Mouse (Mus musculus) kidney, adult 2 months (tissue): ENCODE results near the gene Mat1a.

Experiments used
- CTCF ChIP-seq: fragments of 200-500 bp; conservative IDR thresholded peaks from 2 replicates; pipeline ENCODE4 v1.5.1; 2011; ENCODE audit warnings: low read depth, mild to moderate bottlenecking, control low read depth, low read length, moderate library complexity, mixed read lengths; ENCODE audit not compliant: insufficient read depth, insufficient read length
- POLR2A ChIP-seq: fragments of 200-500 bp; IDR thresholded peaks from one replicate; pipeline ENCODE4 v1.6.1; 2011; ENCODE audit warnings: low read depth, low read length, control low read depth

DNA sequence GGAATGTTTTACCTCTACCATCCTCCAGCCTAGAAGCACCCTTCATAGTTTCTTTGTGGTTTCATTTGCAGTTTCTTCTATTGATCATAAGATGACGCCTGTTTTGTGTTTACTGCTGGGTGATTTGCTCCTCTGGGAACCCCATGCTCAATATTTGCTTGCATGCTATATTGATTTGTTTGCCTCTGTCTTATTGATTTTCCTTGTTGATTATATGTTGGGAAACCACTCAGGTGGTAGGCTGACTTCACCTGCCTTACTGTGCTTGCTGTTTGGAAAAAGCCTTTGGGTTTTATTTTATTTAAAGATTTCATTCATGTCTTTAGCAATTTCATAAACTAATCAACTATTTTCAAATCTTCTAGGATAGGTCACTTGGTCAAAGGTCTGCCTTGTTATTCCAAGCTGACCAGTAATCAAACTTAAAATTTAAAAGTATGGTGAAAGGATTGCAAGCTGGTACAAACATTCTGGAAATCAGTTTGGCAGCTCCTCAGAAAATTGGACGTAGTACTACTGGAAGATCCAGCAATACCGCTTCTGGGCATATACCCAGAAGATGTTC, 8.5 kb upstream of the Mat1a start:
- TF ChIP-seq CTCF (no peak), POLR2A (no peak)
